Mouse (Mus musculus) heart, adult 2 months (tissue): ENCODE measurements around the gene Lcn2. TPM values are rescaled to one million over a fixed set of nuclear protein-coding genes. Genes with fewer than 3 reads are reported as not detected.

Source experiments
- DNase-seq, 2 experiments: peaks; one replicate each; pipeline ENCODE4 v3.0.0; 2021
- H3K27ac ChIP-seq: fragments of 200-600 bp; 2 replicates; pipeline ENCODE4 v1.8.1; 2022
- H3K27me3 ChIP-seq: fragments of 200-500 bp; 2 replicates; pipeline ENCODE4 v1.6.1; 2012; ENCODE audit warnings: mild to moderate bottlenecking, low read length, inconsistent platforms, mixed read lengths; ENCODE audit not compliant: control insufficient read depth, insufficient read depth
- H3K36me3 ChIP-seq: fragments of 200-500 bp; 2 replicates; pipeline ENCODE4 v1.6.1; 2012; ENCODE audit warnings: low read length, inconsistent platforms; ENCODE audit not compliant: control insufficient read depth, insufficient read depth
- H3K4me1 ChIP-seq: fragments of 200-500 bp; 2 replicates; pipeline ENCODE4 v1.6.1; 2011; ENCODE audit warnings: low read length; ENCODE audit not compliant: control insufficient read depth, insufficient read depth
- H3K4me3 ChIP-seq: fragments of 200-600 bp; 2 replicates; pipeline ENCODE4 v1.8.1; 2022
- H3K79me2 ChIP-seq: fragments of 200-500 bp; replicated peaks from 2 replicates; pipeline ENCODE4 v1.6.1; 2012; ENCODE audit warnings: mild to moderate bottlenecking, inconsistent platforms, low read length, moderate library complexity, mixed read lengths; ENCODE audit not compliant: control insufficient read depth, insufficient read depth
- H3K9ac ChIP-seq: fragments of 200-500 bp; 2 replicates; pipeline ENCODE4 v1.6.1; 2012; ENCODE audit warnings: low read depth, mild to moderate bottlenecking, control low read depth, inconsistent platforms, low read length, mixed read lengths
- CTCF ChIP-seq: fragments of 200-600 bp; IDR thresholded peaks from 2 replicates; pipeline ENCODE4 v1.8.1; 2022; ENCODE audit warnings: antibody characterized with exemption, mild to moderate bottlenecking, moderate library complexity
- EP300 ChIP-seq: fragments of 200-500 bp; IDR thresholded peaks from 2 replicates; pipeline ENCODE4 v1.6.1; 2011; ENCODE audit warnings: low read depth, low read length, control low read depth; ENCODE audit not compliant: insufficient read depth
- POLR2A ChIP-seq: fragments of 200-500 bp; IDR thresholded peaks from 2 replicates; pipeline ENCODE4 v1.6.1; 2011; ENCODE audit warnings: mild to moderate bottlenecking, low read depth, low read length, control low read depth; ENCODE audit not compliant: insufficient read depth
- WGBS: fragments of 180-500 bp; shearing (Covaris S2); methylation state at CpG from one replicate; pipeline ENCODE4 v1.1.7; 2018; 5-methylcytosine and 5-hydroxymethylcytosine counted together
- intact Hi-C: fragments of 180-260 bp; cut with DNase I; formaldehyde crosslinking; loops from one replicate; pipeline ENCODE4 v1.15.1; 2025
- polyA plus RNA-seq: library from polyadenylated mRNA; depleted of rRNA; stranded (reverse); fragments of >200 nt; gene quantifications from 2 replicates; pipeline ENCODE4 v1.2.3, GENCODE M21; 2012
- total RNA-seq, 2 experiments: library from RNA; stranded (reverse); gene quantifications; 2 replicates each; pipeline ENCODE4 v1.2.3; 2021

Lcn2 gene
- total and polyA plus RNA-seq, 3 experiments: 4.1 to 11.3 (median 6.9) TPM

DNA sequence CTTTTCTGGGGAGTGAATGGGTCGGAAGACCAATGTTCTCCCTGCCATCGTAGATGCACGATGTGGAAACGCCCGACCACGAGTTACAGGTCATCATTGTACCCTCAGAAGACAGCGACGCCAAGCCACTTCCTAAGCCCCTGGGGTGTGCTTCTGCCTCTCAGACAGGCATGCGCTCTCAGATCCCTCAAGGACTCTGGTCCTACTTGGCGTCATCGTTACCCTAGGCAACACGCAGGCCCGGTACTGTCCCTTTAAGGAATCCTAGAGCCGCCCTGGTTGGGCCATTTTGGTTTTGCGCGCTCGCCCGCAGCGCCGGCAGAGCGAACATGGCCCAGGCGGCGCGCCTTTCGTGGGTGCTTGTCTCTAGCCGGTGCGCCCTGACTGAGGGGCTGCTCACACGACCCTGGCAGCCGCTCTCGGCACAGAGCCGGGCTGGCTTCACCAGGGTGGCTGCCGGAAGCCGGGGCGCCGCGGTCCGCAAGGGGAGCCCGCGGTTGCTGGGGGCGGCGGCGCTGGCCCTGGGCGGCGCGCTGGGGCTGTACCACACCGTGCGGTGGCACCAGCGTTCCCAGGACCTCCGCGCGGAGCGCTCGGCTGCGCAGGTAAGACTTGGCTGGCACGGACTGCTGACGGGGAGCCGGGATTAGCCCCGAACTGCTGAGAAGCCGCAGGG lies 8.0 kb upstream of the Lcn2 start:
- 0 out of 2 replicates have a peak, but pooled peaks cover 1% of the 10 kb centered on the region for H3K79me2 ChIP-seq
- H3K4me3 ChIP-seq: peak overlapping the region; percentile 92
- intact Hi-C loops: loop anchor here (1.0 to 2.0 kb wide), 3 partner anchors 15 to 33 kb away; partner anchors contain the start of gene 1110008P14Rik
- H3K9ac ChIP-seq: peak overlapping the region; percentile 89
- peaks cover 4% of the 10 kb centered on the region for H3K4me1 ChIP-seq
- peak; percentile 39 for TF ChIP-seq CTCF
- peak; percentile 16; the same call in 1 of the 2 replicates for TF ChIP-seq EP300
- TF ChIP-seq POLR2A: peak; percentile 62
- H3K27me3 ChIP-seq: no peaks in the 10 kb centered on the region
- peak; percentile 90 to 94 for DNase-seq
- WGBS: under 1% methylated on average over 50 of the region's 59 CpGs
- peak overlapping the region; percentile 86 for H3K27ac ChIP-seq
- no peaks in the 10 kb centered on the region for H3K36me3 ChIP-seq

DNA sequence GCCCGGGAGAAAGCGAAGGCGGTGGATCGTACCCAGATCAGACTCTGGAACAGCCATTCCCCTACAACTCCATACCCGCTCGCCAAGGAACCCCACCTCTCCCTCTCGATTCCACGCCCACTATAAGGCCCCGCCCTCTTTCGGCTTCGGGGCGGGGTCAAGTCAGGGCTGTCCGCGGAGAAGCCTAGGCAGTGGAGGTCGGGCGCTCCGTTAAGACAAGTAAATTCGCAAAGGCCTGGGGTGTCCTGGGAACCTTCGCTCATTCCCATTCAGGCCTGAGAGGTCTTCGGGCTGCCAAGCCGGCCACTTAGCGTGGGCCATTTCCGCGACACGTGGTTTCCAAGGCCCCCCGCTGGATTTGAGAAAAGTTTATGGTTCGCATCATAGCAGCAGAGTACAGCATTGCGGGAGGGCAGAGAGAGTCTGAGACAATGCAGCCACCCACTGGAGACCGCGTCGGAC lies 7.5 kb upstream of the Lcn2 start, which contains the start of gene Ptges2:
TSS of gene Ptges2 (plus strand) at position 413 of the 462 bp plus-strand sequence.
- no peaks in the 10 kb centered on the region for H3K27me3 ChIP-seq
- intact Hi-C loops: loop anchor here (1.0 to 2.0 kb wide), 2 partner anchors 15 to 32 kb away; partner anchors contain the start of gene 1110008P14Rik
- TF ChIP-seq CTCF (no peak), POLR2A (peak; percentile 80), EP300 (0 out of 2 replicates have a peak, but pooled peaks have one; percentile 30)
- H3K9ac ChIP-seq: peak within 1 kb of the TSS; percentile 89
- no peaks in the 10 kb centered on the region for H3K36me3 ChIP-seq
- peaks cover 4% of the 10 kb centered on the region for H3K4me1 ChIP-seq
- DNase-seq: peak; percentile 94 to 98
- under 1% methylated on average over 31 of the region's 31 CpGs for WGBS
- 0 out of 2 replicates have a peak, but pooled peaks cover 1% of the 10 kb centered on the region for H3K79me2 ChIP-seq
- peak within 1 kb of the TSS; percentile 92 for H3K4me3 ChIP-seq
- H3K27ac ChIP-seq: peak within 1 kb of the TSS; percentile 86

DNA sequence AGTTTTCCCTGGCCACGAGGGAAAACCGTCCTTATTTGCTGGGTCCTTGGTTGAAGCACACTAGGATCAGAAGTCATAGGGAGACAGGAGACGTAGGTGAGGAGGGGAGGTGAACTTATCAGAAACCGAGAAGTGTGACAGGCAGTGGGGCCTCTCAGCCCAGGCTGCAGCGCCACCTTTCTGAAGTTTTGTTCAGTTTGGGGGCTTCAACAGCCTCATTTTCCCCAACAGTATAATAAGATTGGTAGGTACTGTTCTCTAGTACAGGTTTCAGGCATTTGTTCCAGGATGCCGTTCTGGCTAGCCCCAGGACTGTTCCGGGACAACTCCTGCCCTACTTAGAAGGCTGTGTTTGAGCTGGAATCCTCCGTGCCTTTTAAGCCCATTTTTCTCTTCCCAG lies 6.9 kb upstream of the Lcn2 start:
- DNase-seq: peak; percentile 45 to 56
- intact Hi-C loops: loop anchor here (1.0 to 2.0 kb wide), 2 partner anchors 14 to 32 kb away; partner anchors contain the start of gene 1110008P14Rik
- Histone ChIP-seq H3K4me1 (peaks cover 4% of the 10 kb centered on the region), H3K27ac (peak overlapping the region; percentile 86), H3K4me3 (peak overlapping the region; percentile 92), H3K27me3 (no peaks in the 10 kb centered on the region), H3K9ac (peak overlapping the region; percentile 60), H3K79me2 (0 out of 2 replicates have a peak, but pooled peaks cover 1% of the 10 kb centered on the region), H3K36me3 (no peaks in the 10 kb centered on the region)
- 3% methylated on average over 8 of the region's 8 CpGs for WGBS
- TF ChIP-seq POLR2A (no peak), CTCF (peak; percentile 68), EP300 (no peak)

DNA sequence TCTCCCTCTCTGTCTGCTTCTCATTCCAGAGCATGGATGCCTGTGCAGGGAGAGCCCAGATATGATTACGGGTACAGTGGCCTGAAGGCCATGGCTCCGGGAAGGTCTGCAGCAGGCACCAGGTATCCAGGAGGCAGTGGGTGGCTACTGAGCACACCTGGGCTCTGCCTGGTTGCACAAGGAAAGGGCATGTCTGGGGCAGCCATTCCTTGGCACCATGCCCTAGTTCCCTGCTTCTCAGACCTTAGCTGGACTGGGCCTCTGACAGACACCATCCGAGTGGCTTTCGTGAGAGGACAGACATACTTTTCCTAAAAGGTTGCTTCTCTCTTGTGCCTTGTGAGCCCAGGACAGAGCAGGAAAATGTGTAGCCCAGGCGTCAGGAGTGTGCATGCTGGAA lies 4.0 kb upstream of the Lcn2 start:
- Histone ChIP-seq H3K4me3 (no peak overlapping the region), H3K27ac (no peak overlapping the region), H3K9ac (no peak overlapping the region), H3K27me3 (no peaks in the 10 kb centered on the region), H3K4me1 (peaks cover 4% of the 10 kb centered on the region), H3K79me2 (0 out of 2 replicates have a peak, but pooled peaks cover 1% of the 10 kb centered on the region), H3K36me3 (no peaks in the 10 kb centered on the region)
- WGBS: 67% methylated on average over 5 of the region's 5 CpGs
- no peak for DNase-seq
- intact Hi-C loops: no loop called here
- TF ChIP-seq CTCF (no peak), POLR2A (no peak), EP300 (no peak)

DNA sequence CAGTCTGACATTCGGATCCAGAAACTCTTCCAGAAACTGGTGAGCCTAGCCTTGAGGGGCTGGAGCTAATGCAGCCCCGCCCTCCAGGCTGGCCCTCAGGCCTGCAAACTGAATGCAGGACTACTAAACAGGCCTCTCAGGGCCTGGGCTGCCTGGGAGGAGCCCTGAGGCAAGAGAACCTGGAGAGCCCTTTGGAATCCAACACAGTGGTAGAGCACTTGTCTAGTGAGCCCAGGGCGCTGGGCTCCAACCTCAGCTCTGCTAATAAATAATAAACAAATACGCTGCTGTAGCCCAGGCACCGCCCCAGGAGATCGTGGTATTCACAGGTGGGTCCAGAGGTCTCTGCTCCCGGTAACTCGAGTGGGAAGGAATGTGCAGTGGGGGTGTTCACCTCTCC lies 2.8 kb upstream of the Lcn2 start:
- no peak for DNase-seq
- TF ChIP-seq CTCF (no peak), EP300 (no peak), POLR2A (no peak)
- Histone ChIP-seq H3K27ac (no peak overlapping the region), H3K79me2 (no peaks in the 10 kb centered on the region), H3K4me3 (no peak overlapping the region), H3K4me1 (peaks cover 2% of the 10 kb centered on the region; the same call in 1 of the 2 replicates), H3K36me3 (no peaks in the 10 kb centered on the region), H3K9ac (no peak overlapping the region), H3K27me3 (no peaks in the 10 kb centered on the region)
- 85% methylated on average over 8 of the region's 8 CpGs for WGBS
- intact Hi-C loops: no loop called here

DNA sequence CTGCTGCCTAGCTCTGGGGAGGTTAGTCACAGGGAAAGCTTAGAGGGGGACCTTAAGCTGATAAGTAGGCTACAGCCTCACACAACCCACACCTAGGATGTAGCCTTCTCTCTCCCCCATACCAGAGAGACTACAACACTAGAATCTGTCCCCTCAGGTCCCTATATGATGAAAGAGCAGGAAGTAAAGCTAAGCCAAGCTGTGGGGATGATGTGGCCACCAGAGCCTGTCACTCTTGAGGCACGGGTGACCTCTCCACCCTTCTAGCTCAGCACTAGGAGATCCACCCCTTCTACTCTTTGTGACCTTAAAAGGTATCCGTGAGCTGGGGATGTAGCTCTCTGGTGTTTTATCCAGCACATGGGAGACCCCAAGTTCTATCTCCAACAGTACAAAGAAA lies 1.1 kb upstream of the Lcn2 start:
- WGBS: 70% methylated on average over 2 of the region's 2 CpGs
- no peaks in the 10 kb centered on the region for H3K36me3 ChIP-seq
- H3K4me3 ChIP-seq: no peak overlapping the region
- no peak for DNase-seq
- no peak overlapping the region for H3K27ac ChIP-seq
- H3K4me1 ChIP-seq: no peaks in the 10 kb centered on the region
- intact Hi-C loops: no loop called here
- no peak overlapping the region for H3K9ac ChIP-seq
- no peaks in the 10 kb centered on the region for H3K27me3 ChIP-seq
- no peak for TF ChIP-seq POLR2A
- TF ChIP-seq CTCF: no peak
- no peak for TF ChIP-seq EP300
- no peaks in the 10 kb centered on the region for H3K79me2 ChIP-seq
